Mouse (Mus musculus) left cerebral cortex, adult 8-10 months (tissue): ENCODE measurements around the gene Cpsf3. TPM values are rescaled to one million over a fixed set of nuclear protein-coding genes. Genes with fewer than 3 reads are reported as not detected.

Experiments
- DNase-seq, 2 experiments: peaks; one replicate each; pipeline ENCODE4 v3.0.0; 2022; ENCODE audit warnings: low spot score in 2 of 2
- total RNA-seq, 4 experiments: library from RNA; stranded (reverse); gene quantifications; 2 replicates each; pipeline ENCODE4 v1.2.4; 2022

Cpsf3 gene
- total RNA-seq, 4 experiments from 2014 or later, result 52.8 to 65.1 (median 60.1) TPM

DNA sequence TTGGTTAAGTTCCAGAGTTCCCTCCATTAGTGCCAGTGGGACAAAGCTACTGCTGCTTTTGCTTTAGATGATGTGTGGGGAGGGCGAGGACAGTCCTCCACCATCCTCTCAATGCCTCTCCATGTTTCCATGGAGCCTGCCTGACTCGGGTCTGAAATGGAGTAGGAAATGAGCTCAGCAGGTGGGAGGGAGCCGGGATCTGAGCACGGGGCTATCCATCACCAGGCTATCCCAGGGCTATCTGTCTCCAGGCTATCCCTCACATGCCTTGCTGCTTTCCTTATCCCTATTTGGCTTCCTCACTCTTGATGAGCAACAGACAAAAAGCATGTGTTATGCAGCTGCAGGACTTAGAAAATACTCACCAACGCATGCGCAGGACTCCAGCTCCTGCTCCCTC is 46.5 kb downstream of the Cpsf3 start:
- DNase-seq, result no peak

DNA sequence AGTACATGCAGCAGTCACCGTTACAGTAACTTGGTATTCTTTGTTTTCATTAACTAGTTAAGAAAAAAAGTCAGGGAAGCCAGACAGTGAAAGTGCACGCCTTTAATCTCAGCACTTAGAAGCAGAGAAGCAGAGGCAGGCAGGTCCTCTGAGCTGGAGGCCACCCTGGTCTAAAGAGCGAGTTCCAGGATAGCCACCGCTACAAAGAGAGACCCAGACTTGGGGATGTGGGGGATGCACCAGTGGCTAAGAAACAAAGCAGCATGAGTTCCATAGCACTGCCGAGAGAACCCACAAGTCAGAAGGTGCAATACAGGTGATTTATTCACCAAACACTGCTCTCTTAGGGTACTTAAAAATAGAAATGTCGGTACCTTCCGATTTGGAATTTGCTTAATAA is 47.8 kb downstream of the Cpsf3 start:
- no peak for DNase-seq

GRCm38 (mm10) chr12:21333766-21334165 is 48.6 kb downstream of the Cpsf3 start:
- no peak for DNase-seq

- no peak for DNase-seq
Measured at GRCm38 (mm10) chr12:21335869-21336268, 50.7 kb downstream of the Cpsf3 start.

- no peak for DNase-seq
Measured at GRCm38 (mm10) chr12:21337171-21337570, 52.0 kb downstream of the Cpsf3 start.

DNA sequence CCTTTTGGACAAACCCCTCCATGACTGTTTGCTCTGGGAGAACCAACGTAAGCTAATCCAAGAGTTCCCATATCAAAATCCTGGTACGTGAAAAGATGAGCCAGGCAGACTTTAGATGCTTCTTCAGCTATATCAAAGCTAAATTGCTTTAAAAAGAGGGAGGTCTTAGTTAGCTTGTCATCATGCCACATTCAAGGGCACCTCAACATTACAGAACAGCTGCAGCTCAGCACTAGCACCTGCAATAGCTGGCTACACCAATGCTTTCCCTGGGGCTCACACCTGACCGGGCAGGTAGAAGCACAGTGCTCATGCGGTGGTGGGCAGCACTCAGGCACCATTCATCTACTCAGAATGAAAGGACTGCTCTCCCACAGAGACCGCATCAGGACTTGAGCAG is 55.5 kb downstream of the Cpsf3 start:
- no peak for DNase-seq

- DNase-seq, result no peak
Measured at GRCm38 (mm10) chr12:21346972-21347371, 61.8 kb downstream of the Cpsf3 start.

DNA sequence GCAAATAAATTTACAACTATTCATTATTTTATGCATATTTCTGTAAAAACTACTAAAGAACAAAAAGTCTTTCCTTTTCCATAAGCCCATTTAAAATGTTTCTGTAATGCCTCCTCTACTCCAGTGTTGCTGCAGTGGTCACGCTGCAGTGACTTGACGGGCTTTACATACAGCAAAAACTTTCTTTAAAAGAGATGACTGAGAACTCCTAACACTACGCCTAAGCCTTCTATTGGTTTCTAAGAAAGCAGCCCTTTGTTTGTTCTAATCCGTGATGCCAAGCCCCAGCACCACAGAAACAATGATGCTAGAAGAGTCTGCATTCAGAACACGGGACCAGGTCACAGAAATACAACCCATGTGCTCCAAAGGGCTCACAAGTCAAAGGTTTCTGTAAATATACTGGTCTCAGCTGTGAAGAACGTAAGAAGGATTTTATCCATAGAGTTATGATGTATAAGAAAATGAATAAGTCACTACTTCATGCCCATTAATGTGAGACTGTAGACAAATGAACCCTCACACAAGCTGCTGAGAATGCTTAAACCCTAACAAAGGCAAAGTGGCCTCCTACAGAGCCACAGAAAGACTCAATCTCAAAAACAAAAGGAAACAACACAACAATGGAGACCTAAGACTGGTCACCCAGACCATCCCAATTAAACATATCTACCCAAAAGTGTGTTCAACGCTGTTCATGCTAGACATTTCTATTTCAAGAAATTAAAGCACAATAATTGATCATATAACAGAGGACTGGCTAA is 65.1 kb downstream of the Cpsf3 start:
- DNase-seq, result no peak

GRCm38 (mm10) chr12:21353681-21354080 is 68.5 kb downstream of the Cpsf3 start:
- no peak for DNase-seq

GRCm38 (mm10) chr12:21362686-21363085 is 77.5 kb downstream of the Cpsf3 start:
- no peak for DNase-seq

GRCm38 (mm10) chr12:21363195-21363594 is 78.0 kb downstream of the Cpsf3 start:
- DNase-seq, result no peak

Other genes with a start within 250 kb of the Cpsf3 start
- 10 to 100 TPM; 42.6 to 50.0 (median 43.9) TPM for gene Itgb1bp1, start 893 bp downstream of the Cpsf3 start, total RNA-seq
- 10 to 100 TPM; 13.1 to 16.8 (median 15.0) TPM for gene Iah1, start 31.0 kb downstream of the Cpsf3 start, total RNA-seq
- gene Adam17, start 88.2 kb downstream of the Cpsf3 start, total RNA-seq, result 10 to 100 TPM; 14.5 to 18.1 (median 16.6) TPM
- 100 to 1,000 TPM; 368 to 434 (median 402) TPM for gene Ywhaq, start 132.2 kb downstream of the Cpsf3 start, total RNA-seq